Mouse (Mus musculus) hindbrain, embryonic 14.5 days (tissue): Measurements from ENCODE around the gene Slc6a9. TPM values are rescaled to one million over a fixed set of nuclear protein-coding genes. Genes with fewer than 3 reads are reported as not detected.

ENCODE experiments used
- ATAC-seq: fragments of 200-750 bp; cut with Nextera tagmentation; 2 replicates; pipeline ENCODE4 v1.8.0; 2017; ENCODE audit warnings: moderate number of reproducible peaks, mild to moderate bottlenecking, moderate TSS enrichment, moderate library complexity; ENCODE audit not compliant: low FRiP score
- DNase-seq: peaks from one replicate; pipeline ENCODE4 v3.0.0-alpha.2; 2015; ENCODE audit warnings: low spot score
- H3K27ac ChIP-seq: fragments of 300-500 bp; sonication (generic); 2 replicates; pipeline ENCODE4 v1.5.1; 2014; ENCODE audit warnings: mild to moderate bottlenecking, moderate library complexity
- H3K27me3 ChIP-seq: fragments of 300-500 bp; sonication (generic); 2 replicates; pipeline ENCODE4 v1.6.1; 2014; ENCODE audit warnings: mild to moderate bottlenecking, low read length, mixed read lengths; ENCODE audit not compliant: control insufficient read depth, insufficient read depth
- H3K36me3 ChIP-seq: fragments of 300-500 bp; sonication (generic); replicated peaks from 2 replicates; pipeline ENCODE4 v1.6.1; 2014; ENCODE audit not compliant: control insufficient read depth, insufficient read depth
- H3K4me1 ChIP-seq: fragments of 300-500 bp; sonication (generic); replicated peaks from 2 replicates; pipeline ENCODE4 v1.6.1; 2014; ENCODE audit warnings: antibody characterized with exemption, low read length, mixed read lengths; ENCODE audit not compliant: control insufficient read depth, insufficient read depth
- H3K4me2 ChIP-seq: fragments of 300-500 bp; sonication (generic); replicated peaks from 2 replicates; pipeline ENCODE4 v1.6.1; 2014; ENCODE audit warnings: mild to moderate bottlenecking, moderate library complexity
- H3K4me3 ChIP-seq: fragments of 300-500 bp; sonication (generic); replicated peaks from 2 replicates; pipeline ENCODE4 v1.5.1; 2014; ENCODE audit warnings: mild to moderate bottlenecking, low read length
- H3K9ac ChIP-seq: fragments of 300-500 bp; sonication (generic); 2 replicates; pipeline ENCODE4 v1.6.1; 2014
- H3K9me3 ChIP-seq: fragments of 300-500 bp; sonication (generic); 2 replicates; pipeline ENCODE4 v1.6.1; 2016; ENCODE audit warnings: low read length; ENCODE audit not compliant: control insufficient read depth
- WGBS: fragments of 180-500 bp; shearing (Covaris S2); extraction: QIAGEN DNeasy Blood & Tissue Kit; methylation state at CpG from one replicate; pipeline ENCODE4 v1.1.7; 2014; 5-methylcytosine and 5-hydroxymethylcytosine counted together
- polyA plus RNA-seq: library from polyadenylated mRNA; unstranded; fragments of >200 nt; fragmentation: Nextera tagmentation; extraction: Ambion mirVana; gene quantifications from 2 replicates; pipeline ENCODE4 v1.2.1, GENCODE M21; 2014

Gene Slc6a9
- polyA plus RNA-seq, 1 experiment from 2014 or later = 37.1 TPM

- H3K36me3 ChIP-seq = no peaks in the 10 kb centered on the region
- no peak overlapping the region for H3K4me3 ChIP-seq
- no peaks in the 10 kb centered on the region for H3K9me3 ChIP-seq
- no peak for ATAC-seq
- H3K27me3 ChIP-seq = no peaks in the 10 kb centered on the region
- H3K9ac ChIP-seq = no peak overlapping the region
- no peak overlapping the region for H3K27ac ChIP-seq
- no peaks in the 10 kb centered on the region for H3K4me1 ChIP-seq
- no peak overlapping the region for H3K4me2 ChIP-seq
- DNase-seq = no peak
- WGBS = 84% methylated on average over 9 of the region's 9 CpGs
Measured at GRCm38 (mm10) chr4:117860570-117860969, 26.3 kb downstream of the Slc6a9 start.

- Histone ChIP-seq H3K36me3 (no peaks in the 10 kb centered on the region), H3K27ac (no peak overlapping the region), H3K4me1 (no peaks in the 10 kb centered on the region), H3K27me3 (no peaks in the 10 kb centered on the region), H3K9me3 (no peaks in the 10 kb centered on the region), H3K9ac (no peak overlapping the region), H3K4me3 (no peak overlapping the region), H3K4me2 (no peak overlapping the region)
- peak; percentile 79 for ATAC-seq
- DNase-seq = peak; percentile 62
- 29% methylated on average over 4 of the region's 4 CpGs for WGBS
Measured at GRCm38 (mm10) chr4:117862823-117863222, 28.5 kb downstream of the Slc6a9 start.

GRCm38 (mm10) chr4:117866083-117866482 lies 31.8 kb downstream of the Slc6a9 start:
- no peaks in the 10 kb centered on the region for H3K27me3 ChIP-seq
- no peak for ATAC-seq
- no peak overlapping the region for H3K4me3 ChIP-seq
- H3K9me3 ChIP-seq = no peaks in the 10 kb centered on the region
- H3K4me2 ChIP-seq = no peak overlapping the region
- H3K9ac ChIP-seq = no peak overlapping the region
- WGBS = 50% methylated on average over 9 of the region's 9 CpGs
- no peak overlapping the region for H3K27ac ChIP-seq
- DNase-seq = no peak
- H3K36me3 ChIP-seq = no peaks in the 10 kb centered on the region
- H3K4me1 ChIP-seq = no peaks in the 10 kb centered on the region

GRCm38 (mm10) chr4:117867000-117867399 lies 32.7 kb downstream of the Slc6a9 start:
- no peaks in the 10 kb centered on the region for H3K9me3 ChIP-seq
- no peak for ATAC-seq
- H3K4me3 ChIP-seq = no peak overlapping the region
- WGBS = 77% methylated on average over 6 of the region's 6 CpGs
- DNase-seq = no peak
- no peaks in the 10 kb centered on the region for H3K27me3 ChIP-seq
- H3K9ac ChIP-seq = no peak overlapping the region
- H3K4me1 ChIP-seq = no peaks in the 10 kb centered on the region
- no peaks in the 10 kb centered on the region; the same call in 1 of the 2 replicates for H3K36me3 ChIP-seq
- H3K27ac ChIP-seq = no peak overlapping the region
- no peak overlapping the region for H3K4me2 ChIP-seq

GRCm38 (mm10) chr4:117867823-117868222 lies 33.5 kb downstream of the Slc6a9 start:
- no peak overlapping the region for H3K9ac ChIP-seq
- no peaks in the 10 kb centered on the region for H3K4me1 ChIP-seq
- ATAC-seq (no peak), DNase-seq (peak; percentile 69)
- H3K4me3 ChIP-seq = no peak overlapping the region
- H3K27me3 ChIP-seq = no peaks in the 10 kb centered on the region
- no peaks in the 10 kb centered on the region for H3K9me3 ChIP-seq
- peaks cover under 1% of the 10 kb centered on the region for H3K36me3 ChIP-seq
- H3K27ac ChIP-seq = no peak overlapping the region
- 15% methylated on average over 24 of the region's 24 CpGs for WGBS
- no peak overlapping the region for H3K4me2 ChIP-seq

GRCm38 (mm10) chr4:117869317-117869716 lies 35.0 kb downstream of the Slc6a9 start:
- Histone ChIP-seq H3K9ac (no peak overlapping the region), H3K4me1 (no peaks in the 10 kb centered on the region), H3K36me3 (peaks cover 16% of the 10 kb centered on the region), H3K9me3 (no peaks in the 10 kb centered on the region), H3K4me3 (no peak overlapping the region), H3K27me3 (no peaks in the 10 kb centered on the region), H3K4me2 (no peak overlapping the region), H3K27ac (no peak overlapping the region)
- DNase-seq = no peak
- WGBS = 63% methylated on average over 9 of the region's 9 CpGs
- no peak for ATAC-seq

GRCm38 (mm10) chr4:117870437-117870836 lies 36.1 kb downstream of the Slc6a9 start:
- Histone ChIP-seq H3K9ac (no peak overlapping the region), H3K27me3 (no peaks in the 10 kb centered on the region), H3K9me3 (no peaks in the 10 kb centered on the region), H3K4me2 (no peak overlapping the region), H3K4me3 (no peak overlapping the region), H3K4me1 (no peaks in the 10 kb centered on the region), H3K36me3 (peaks cover 26% of the 10 kb centered on the region), H3K27ac (no peak overlapping the region)
- no peak for ATAC-seq
- 69% methylated on average over 1 of the region's 1 CpGs for whole genome bisulfite sequencing
- no peak for DNase-seq

- Histone ChIP-seq H3K9me3 (no peaks in the 10 kb centered on the region), H3K27me3 (no peaks in the 10 kb centered on the region), H3K4me1 (no peaks in the 10 kb centered on the region), H3K4me3 (no peak overlapping the region), H3K9ac (no peak overlapping the region), H3K36me3 (peaks cover 37% of the 10 kb centered on the region), H3K4me2 (no peak overlapping the region), H3K27ac (no peak overlapping the region)
- WGBS = 69% methylated on average over 7 of the region's 7 CpGs
- DNase-seq = no peak
- ATAC-seq = no peak
Measured at GRCm38 (mm10) chr4:117871787-117872186, 37.5 kb downstream of the Slc6a9 start.

- Histone ChIP-seq H3K9me3 (no peaks in the 10 kb centered on the region), H3K27ac (no peak within 1 kb of the TSS), H3K9ac (no peak within 1 kb of the TSS), H3K4me2 (peak within 1 kb of the TSS; percentile 38), H3K36me3 (peaks cover 44% of the 10 kb centered on the region), H3K27me3 (no peaks in the 10 kb centered on the region), H3K4me1 (no peaks in the 10 kb centered on the region), H3K4me3 (no peak within 1 kb of the TSS)
- 9% methylated on average over 14 of the region's 14 CpGs for WGBS
- DNase-seq (no peak), ATAC-seq (no peak)
Measured at GRCm38 (mm10) chr4:117872471-117872886, 38.2 kb downstream of the Slc6a9 start, which contains the start of gene Ccdc24. Gene Ccdc24 (minus strand): TSS chr4:117872557.

GRCm38 (mm10) chr4:117873615-117874014 lies 39.3 kb downstream of the Slc6a9 start:
- Histone ChIP-seq H3K36me3 (peaks cover 54% of the 10 kb centered on the region), H3K4me1 (no peaks in the 10 kb centered on the region), H3K9ac (no peak overlapping the region), H3K27me3 (no peaks in the 10 kb centered on the region), H3K27ac (no peak overlapping the region), H3K4me3 (no peak overlapping the region), H3K4me2 (no peak overlapping the region), H3K9me3 (no peaks in the 10 kb centered on the region)
- ATAC-seq = no peak
- 89% methylated on average over 9 of the region's 9 CpGs for WGBS
- no peak for DNase-seq
